Mouse (Mus musculus) T-helper 17 cell (primary cell): ENCODE data around the gene Wscd2.

Source experiments
- in situ Hi-C, 2 experiments: fragments of 300-600 bp; cut with MboI, MseI; formaldehyde crosslinking; loops; 1 replicate in 1 of 2; 2 replicates in 1 of 2; pipeline ENCODE4 v1.15.1; 2025; ENCODE audit warnings: high pct_unique_total_duplicates in 2 of 2

The Wscd2 gene

DNA sequence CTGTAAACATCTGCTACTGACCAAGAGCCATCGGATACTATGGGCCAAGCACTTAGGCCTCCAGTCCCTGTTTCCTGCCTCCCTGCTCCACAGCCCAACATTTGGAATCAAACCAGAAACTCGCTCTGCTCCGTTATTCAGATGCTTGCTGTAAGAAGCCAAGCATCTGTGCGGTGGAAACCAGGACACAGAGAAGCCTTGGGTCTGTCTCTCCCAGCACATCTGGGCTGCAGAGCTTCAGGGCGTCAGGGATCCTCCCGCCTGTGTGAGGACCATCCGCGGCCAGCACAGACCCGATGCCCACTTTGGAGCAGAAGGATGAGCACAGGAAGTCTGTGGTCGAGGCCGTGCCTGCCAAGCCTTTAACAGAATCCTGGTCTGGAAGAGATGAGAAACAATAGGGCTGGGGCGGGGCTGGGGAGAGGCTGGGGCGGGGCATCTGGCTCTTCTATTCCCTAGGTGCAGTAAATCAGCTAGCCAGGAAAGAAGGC is 117.9 kb downstream of the Wscd2 start:
- in situ Hi-C loops, result no loop called here

DNA sequence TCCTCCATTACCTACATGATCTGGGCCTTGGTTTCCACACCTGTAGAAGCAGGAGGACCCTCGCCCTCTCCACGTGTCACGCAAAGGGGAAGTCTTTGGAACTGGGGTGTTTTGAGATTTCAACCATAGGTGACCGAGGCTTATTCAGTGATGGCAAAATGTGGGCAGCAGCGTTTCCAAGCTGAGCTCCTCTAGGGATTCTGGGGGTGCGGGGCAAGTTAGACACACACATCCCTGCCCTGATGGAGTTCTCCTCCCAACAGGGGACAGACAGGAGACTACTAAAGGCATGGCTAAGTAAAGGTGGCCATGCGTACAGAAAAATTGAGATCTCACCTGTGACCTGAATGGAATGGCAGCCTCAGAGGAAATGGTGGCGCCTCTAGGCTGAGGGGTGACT is 118.4 kb downstream of the Wscd2 start:
- in situ Hi-C loops, result no loop called here

- in situ Hi-C loops, result no loop called here
Observed at GRCm38 (mm10) chr5:113609891-113610290, 119.8 kb downstream of the Wscd2 start.

GRCm38 (mm10) chr5:113610490-113610889 is 120.4 kb downstream of the Wscd2 start:
- in situ Hi-C loops, result no loop called here

- in situ Hi-C loops, result no loop called here
Observed at GRCm38 (mm10) chr5:113611131-113611530, 121.0 kb downstream of the Wscd2 start.

- in situ Hi-C loops, result no loop called here
Observed at GRCm38 (mm10) chr5:113611771-113612233, 121.7 kb downstream of the Wscd2 start.

DNA sequence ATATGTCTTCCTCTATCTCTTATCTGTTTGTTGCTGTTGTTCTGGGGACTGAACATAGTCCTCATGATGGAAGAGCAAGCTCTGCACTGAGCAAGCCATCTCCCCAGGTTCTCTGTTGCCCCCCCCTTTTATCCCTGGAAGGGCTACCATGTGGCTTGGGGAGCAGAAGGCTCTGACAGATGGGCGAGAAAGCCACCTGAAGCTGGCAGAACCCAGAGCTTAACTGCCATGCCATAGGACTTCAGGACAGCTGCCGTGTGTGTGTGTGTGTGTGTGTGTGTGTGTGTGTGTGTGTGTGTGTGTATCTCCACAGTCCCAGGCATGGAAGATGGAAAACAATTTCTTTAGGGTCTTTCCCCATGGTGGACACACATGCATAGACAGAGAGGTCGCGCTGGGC is 128.6 kb downstream of the Wscd2 start:
- in situ Hi-C loops, result no loop called here

- in situ Hi-C loops, result no loop called here
Observed at GRCm38 (mm10) chr5:113619151-113619550, 129.0 kb downstream of the Wscd2 start.

DNA sequence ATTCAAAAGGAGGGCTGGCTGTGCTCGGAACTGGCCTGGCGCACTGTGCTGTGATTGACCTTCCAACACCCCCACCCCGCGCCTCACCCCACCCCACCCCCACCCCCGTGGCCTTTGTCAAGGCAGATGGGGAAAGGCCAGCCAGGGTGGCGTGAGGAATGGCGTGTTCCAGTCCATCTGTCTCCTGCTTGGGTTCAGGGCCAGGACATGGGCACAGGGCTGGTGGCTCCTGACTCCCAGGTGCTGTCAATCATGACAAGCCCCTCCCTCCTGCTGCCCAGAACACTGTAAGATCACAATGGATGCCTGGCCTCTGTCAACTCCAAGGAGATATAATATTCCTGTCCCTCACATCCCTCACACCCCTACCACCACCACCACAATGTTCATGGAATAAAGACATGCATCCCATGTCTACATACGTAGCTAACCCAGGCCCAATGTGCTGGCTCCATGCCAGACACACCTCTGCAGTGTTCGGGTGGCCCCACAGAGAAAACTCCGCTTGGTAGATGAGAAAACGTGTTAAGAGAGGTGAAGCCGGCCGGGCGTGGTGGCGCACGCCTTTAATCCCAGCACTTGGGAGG is 130.1 kb downstream of the Wscd2 start:
- in situ Hi-C loops, result no loop called here

DNA sequence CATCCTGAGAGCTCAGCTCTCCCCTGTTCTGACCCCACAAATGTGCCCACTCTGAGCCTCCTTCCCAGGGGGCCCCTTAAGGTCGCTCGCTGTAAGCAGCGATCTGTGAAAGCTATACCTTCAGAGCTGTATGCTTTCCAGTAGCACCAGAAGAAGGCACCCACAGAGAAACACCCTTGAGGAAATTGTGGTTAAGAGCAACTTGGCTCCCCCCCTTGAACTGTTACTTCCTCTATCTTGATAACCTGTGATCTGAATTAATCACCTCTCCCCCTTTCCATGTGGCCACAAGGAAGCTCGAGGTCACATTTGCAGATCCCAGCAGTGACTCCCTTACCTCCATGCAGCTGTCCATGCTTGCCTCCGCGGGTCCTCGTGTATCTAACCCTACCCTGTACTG is 130.9 kb downstream of the Wscd2 start:
- in situ Hi-C loops, result no loop called here

DNA sequence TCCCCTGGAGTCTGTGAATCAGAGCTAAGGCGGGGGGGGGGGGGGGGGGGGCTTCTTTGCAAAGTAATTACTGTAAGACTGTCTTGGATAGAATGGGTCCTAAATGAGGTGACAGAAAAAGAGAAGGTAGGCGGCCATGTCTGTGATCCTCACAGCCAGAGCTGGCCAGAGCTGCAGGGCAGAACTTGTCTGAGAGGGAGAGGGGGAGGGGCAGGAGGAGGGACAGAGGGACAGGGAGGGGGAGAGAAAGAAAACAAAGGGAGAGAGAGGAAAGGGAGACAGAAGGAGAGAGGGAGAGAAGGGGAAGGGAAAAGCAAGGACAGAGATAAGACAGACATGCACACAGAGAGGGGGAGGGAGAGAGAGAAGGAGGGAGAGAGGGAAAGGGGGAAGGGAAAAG is 132.9 kb downstream of the Wscd2 start:
- in situ Hi-C loops, result no loop called here

- in situ Hi-C loops, result loop anchor here (5.0 kb wide), 2 partner anchors 33 to 68 kb away; no protein-coding TSS in a partner anchor
Observed at GRCm38 (mm10) chr5:113625068-113625467, 134.9 kb downstream of the Wscd2 start.

DNA sequence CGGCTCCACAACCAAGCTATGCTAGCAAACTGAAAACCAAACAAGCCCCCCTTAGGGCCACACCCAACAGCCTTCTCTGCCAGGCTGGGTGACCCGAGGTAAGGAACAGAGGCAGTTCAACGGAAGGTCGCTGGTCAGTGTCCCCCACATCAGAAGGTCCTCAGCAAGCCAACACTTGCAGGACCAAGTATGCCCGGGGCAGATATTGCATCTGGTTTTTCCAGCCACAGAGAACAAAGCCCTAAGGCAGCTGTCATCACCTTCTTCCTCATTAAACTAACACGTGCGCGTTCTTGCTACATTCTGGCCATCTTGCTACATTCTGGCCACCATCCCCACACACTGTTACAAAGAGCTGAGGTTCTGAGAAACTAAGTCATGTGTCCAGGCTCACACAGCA is 136.2 kb downstream of the Wscd2 start:
- in situ Hi-C loops, result loop anchor here (5.0 kb wide), 2 partner anchors 34 to 69 kb away; no protein-coding TSS in a partner anchor

DNA sequence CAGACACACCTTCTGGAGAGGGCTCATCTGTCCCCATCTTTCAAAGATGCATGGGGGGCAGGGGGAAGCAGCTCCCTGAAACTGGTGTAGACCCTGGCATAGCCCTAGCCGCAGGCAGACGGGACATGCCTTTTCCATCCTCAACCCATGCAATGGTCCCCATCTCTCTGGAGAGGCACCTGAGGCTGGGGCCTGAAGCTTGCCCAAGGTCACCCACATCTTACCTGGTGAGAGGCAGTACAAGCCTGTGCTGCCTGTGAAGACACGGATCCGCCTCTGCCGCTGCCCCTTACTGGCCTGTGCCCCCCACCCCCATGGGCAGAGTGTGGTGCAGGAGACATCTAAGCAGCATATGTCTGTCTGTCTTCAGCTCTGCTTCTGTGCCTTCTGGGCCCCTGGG is 136.9 kb downstream of the Wscd2 start:
- in situ Hi-C loops, result loop anchor here (5.0 kb wide), 2 partner anchors 35 to 70 kb away; no protein-coding TSS in a partner anchor

DNA sequence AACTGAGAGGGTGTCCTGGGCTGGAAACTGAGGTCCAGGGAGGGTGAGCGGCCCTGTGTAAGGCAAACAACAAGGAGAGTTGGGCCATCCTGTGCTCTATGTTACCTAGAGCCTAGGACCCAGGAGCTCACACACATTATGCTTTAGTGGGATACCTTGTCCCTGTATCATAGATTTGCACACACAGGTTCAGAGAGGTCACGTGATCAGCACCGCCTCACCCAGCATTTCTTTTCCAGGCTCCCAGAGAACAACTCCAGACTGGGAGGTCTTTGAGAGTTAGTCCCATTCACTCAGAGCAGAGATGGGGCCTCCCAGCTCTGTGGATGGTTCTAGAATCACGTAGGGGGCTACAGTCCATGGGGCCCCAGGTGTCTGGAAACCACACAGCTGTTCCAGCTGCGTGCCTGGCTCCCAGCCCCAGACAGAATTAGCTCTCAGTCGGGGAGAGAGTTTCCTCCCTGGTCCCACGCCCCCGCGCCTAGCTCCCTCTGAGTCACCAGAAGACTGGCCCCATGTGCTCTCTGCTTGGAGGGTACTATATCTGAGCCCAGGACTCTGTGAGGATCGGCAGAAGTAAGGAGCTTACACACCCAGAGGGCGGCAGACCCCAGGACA is 137.8 kb downstream of the Wscd2 start:
- in situ Hi-C loops, result loop anchor here (5.0 kb wide), 2 partner anchors 36 to 71 kb away; no protein-coding TSS in a partner anchor

DNA sequence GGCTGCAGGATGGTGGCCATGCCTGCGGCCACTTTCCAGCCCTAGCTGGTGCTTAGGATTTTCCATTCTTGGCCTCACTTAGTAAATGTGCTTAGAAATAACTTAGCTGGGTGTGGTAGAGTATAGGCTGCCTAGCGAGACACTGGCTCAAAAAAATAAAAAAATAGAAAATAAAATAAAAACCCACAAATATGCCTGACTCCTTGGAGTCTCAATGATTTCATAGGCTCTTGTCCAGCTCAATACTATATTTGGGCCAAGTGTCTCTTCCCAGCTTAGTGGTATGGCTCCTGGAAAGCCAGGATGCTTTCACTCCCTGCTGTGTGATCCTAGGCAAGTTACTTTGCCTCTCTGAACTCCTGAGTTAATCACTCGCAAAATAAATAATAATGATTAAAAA is 139.1 kb downstream of the Wscd2 start:
- in situ Hi-C loops, result loop anchor here (5.0 kb wide), 2 partner anchors 37 to 72 kb away; no protein-coding TSS in a partner anchor

DNA sequence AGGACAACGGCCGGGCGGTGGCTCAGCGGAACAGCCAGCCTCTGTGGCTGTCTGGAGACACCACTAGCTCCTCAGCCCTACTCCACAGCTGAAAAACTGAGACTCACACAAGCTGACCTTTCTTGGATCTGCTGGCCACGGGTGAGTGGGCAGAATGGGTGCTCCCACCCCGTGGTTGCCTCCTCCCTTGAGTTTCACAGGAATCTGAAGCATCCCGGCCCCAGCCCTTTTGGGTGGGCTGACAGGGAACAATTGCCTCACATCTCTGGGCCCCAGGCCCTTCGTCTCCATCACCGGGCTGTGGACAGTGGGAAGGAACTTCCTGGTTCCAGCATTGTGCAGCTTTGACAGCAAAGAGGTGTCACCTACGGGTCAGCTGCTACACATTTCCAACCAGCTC is 140.0 kb downstream of the Wscd2 start:
- in situ Hi-C loops, result no loop called here

GRCm38 (mm10) chr5:113633037-113633714 is 143.0 kb downstream of the Wscd2 start:
- in situ Hi-C loops, result no loop called here

GRCm38 (mm10) chr5:113634024-113634651 is 144.0 kb downstream of the Wscd2 start:
- in situ Hi-C loops, result no loop called here

DNA sequence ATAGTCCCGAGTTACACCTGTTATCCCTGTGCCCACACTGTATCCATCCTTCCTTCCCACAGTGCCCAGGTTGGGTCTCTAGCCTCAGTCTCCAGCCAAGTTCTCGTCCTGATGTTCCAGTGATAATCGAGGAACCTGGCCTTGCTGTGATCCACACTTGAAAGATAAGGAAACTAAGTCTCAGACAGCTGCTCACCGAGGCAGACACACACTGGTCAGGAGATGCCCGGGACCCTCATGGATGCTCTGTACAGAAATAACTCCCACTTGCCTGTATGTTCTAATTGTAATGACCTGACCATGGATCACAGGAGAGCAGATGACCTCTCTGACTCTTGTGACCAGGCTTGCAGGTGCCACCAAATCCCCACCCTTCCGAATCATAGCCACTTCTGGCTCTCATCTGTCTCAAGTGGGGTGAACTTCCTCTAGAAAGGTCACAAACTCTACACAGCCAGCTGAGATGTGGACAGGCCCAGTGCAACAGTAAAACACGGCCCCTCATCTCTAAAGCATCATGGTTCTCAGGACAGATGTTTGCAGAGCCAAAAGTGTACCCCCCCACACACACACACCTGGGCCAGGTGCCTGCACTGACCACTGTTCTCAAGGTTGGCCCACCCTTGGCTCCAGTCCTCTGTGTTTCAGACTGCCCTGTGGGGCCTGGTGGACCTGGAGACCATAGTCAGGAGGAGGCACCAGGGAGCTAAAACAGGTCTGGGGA is 144.9 kb downstream of the Wscd2 start:
- in situ Hi-C loops, result no loop called here

- in situ Hi-C loops, result no loop called here
Observed at GRCm38 (mm10) chr5:113635861-113636565, 145.9 kb downstream of the Wscd2 start.
